Mouse (Mus musculus) liver, embryonic 14.5 days (tissue): ENCODE data around the gene Sycp2.

Source experiments
- CTCF ChIP-seq: IDR thresholded peaks from 2 replicates; pipeline ENCODE4 v1.5.1; 2016; ENCODE audit warnings: antibody characterized with exemption, low read depth, control low read depth
- EP300 ChIP-seq: IDR thresholded peaks from 2 replicates; pipeline ENCODE4 v1.6.1; 2016; ENCODE audit warnings: antibody characterized with exemption, low read depth

DNA sequence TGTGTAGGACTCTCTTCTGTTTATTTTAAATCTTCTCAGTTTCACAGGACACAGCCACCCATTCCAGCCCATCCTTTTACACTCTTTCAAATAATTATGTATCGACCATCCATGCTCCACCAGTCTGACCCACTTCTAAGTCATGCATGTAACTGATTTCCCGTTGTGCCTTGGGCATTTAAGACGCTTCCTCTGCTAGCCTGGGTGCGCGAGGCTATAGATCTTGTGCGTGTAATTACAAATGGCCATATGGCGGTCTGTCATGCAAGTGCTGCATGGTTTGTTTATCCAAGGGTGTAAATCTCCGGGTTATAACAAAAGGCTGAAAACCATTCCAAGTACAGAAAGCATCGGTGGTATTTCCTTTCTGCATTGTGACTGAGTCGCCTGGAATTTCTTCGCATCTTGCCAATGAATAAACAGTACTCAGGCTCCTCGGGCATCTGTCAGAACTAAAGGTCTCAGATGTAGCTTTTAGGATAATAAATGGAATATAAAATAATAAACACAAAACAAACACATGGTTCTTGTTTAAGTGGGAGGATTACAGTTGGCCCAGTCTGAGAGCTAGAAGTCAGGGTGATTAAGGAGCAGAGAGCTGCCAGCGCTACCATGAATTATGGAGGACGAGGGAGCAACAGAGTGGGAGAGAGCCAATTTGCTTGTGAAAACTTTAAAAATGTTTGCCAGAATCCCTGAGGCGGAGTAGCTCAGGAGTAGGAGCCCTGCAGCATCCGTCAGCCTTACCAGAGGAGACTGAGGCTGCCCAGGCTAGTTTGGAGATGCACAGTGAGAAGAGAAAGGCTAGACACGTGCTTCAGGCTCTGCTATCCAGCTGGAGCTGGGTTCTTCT lies 47.4 kb upstream of the Sycp2 start:
- no peak for TF ChIP-seq CTCF
- no peak for TF ChIP-seq EP300
